Mouse (Mus musculus) left cerebral cortex, postnatal 4 days (tissue): ENCODE measurements around the gene Gm49405. TPM values are rescaled to one million over a fixed set of nuclear protein-coding genes. Genes with fewer than 3 reads are reported as not detected.
"Not testable (repeated sequence)": the region's sequence is repeated elsewhere in the genome, so short reads cannot be mapped to it uniquely, and the experiment has no call there.

ENCODE experiments used
- DNase-seq: peaks from one replicate; pipeline ENCODE4 v3.0.0-alpha.2; 2022
- intact Hi-C: fragments of 180-260 bp; cut with DNase I; formaldehyde crosslinking; loops from one replicate; pipeline ENCODE4 v1.15.1; 2025
- total RNA-seq, 2 experiments: library from RNA; stranded (reverse); gene quantifications; 2 replicates each; pipeline ENCODE4 v1.2.3; 2021

Gene Gm49405
- total RNA-seq, 2 experiments from 2014 or later = 4.1 to 4.8 TPM

DNA sequence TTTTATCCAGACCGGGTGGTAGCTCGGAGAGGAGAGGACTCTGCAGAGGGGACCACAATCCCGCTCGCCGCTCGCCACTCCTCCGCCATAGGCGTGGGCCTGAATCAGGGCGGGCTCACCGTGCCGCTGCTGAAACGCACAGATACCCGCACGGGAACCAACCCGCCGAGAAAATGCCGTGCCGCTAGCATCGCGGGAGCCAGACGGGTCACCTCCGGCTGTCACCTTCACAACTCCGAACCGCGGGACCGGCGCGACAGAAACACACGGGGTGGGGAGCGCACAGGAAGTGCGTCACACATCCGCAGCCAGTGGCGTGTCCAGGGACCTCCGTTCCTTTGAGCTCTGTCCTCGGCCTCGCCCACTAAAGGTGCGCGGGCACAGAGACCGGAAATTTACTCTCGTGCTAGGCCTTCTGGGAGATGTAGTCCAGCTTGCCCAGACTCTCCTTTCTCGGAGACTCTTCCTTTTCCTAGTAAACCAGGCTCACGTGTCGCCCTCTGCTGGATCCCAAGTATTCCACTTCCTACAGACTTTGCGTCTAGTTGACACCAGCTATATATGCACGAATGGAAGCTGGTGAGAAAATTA is 12.1 kb downstream of the Gm49405 start, which contains the start of gene Ndufv1:
Gene Ndufv1, minus strand, starts transcription at position 375 of the 591 bp plus-strand sequence.
- peak; percentile 96 for DNase-seq
- intact Hi-C loops = loop anchor here (10.0 kb wide), 1 partner anchor 202 kb away; the partner anchor contains the start of genes AC109138.7 and Clcf1

DNA sequence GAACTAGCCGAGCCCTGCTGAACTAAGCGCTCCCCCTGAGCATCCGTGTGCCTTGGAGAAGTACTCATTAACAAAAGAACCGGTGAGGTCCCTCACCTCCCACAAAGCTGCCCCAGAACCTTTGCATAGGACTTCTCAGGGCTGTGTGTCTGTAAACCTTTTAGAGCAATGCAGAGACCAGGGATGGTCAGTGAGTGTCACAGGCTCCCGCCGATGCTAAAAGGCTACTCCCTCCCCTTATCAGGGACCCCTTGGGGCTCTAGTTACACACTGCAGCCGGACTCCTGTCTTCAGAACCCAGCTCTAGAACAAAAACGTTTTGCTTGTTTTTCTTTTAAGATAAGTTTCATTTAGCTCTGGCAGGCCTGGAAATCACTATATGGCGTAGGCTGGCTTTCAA is 12.6 kb downstream of the Gm49405 start:
- DNase-seq = no peak
- intact Hi-C loops = loop anchor here (10.0 kb wide), 1 partner anchor 202 kb away; the partner anchor contains the start of genes AC109138.7 and Clcf1

DNA sequence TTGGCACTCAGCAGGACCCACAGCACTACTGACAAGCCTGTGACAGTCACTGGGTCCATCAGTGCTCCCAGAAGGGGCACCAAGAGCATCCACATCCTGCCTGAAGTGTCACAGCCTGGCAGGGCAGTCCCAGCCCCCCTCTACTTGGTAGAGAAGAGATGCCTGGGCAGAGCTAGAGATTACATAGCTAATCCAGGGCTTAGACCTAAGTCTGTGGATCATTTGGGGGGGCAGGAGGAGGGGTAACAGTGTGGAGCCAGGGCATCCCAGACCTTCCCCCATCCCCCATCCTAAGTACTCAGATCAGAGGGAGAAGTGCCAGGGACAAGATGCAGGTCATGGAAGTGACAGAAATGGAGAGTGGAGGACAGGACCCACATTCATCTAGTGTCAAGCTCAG is 14.4 kb downstream of the Gm49405 start:
- no peak for DNase-seq
- intact Hi-C loops = loop anchor here (10.0 kb wide), 1 partner anchor 200 kb away; the partner anchor contains the start of genes AC109138.7 and Clcf1

DNA sequence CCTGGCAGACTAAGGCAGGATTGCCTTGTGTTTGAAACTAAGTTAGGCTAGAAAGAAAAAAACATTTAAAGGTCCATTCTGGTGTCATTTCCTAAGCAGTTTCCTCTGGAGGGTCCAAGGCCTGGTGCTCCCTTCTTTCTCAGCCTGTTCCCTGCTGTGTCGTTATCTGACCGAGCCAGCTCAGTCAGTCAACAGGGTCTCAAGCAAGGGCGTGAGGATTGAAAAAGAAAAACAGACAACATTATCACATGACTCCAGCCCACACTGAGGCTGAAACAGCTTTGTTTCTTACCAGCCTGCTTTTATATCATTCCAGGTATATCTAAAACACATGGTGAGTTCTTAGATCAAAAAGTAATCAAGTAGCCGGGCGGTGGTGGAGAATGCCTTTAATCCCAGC is 15.2 kb downstream of the Gm49405 start:
- DNase-seq = no peak
- intact Hi-C loops = loop anchor here (10.0 kb wide), 1 partner anchor 199 kb away; the partner anchor contains the start of genes AC109138.7 and Clcf1

DNA sequence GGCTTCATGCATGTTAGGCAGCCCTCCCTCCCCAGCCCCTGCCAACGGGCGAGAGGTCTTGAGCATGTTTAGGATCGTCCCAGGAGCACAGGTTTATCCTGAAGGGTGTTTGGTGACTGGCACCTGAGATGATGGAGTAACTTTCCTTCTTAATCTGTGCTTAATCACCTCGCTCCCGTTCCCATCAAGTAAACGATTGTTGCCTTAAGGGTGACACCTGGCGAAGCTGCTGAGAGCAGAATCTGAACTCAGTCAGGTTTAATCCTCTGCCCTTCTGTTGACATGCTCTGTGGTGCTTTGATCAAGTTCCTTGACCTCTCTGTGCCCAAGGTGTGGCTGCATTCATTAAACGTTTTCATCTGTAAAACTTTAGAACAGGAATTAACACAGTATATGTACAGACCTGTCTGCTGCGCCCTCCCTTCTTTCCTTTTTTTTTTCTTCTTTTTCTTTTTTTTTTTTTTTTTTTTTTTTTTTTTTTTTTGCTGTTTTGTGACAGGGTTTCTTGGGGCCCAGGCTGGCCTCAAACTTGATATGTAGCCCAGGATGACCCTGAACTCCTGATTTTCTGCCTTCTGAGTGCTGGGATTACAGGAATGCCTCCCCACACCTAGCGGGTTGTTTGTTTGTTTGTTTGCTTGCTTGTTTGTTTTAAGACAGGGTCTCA is 17.6 kb downstream of the Gm49405 start:
- no peak for DNase-seq
- intact Hi-C loops = loop anchor here (10.0 kb wide), 1 partner anchor 197 kb away; the partner anchor contains the start of genes AC109138.7 and Clcf1

DNA sequence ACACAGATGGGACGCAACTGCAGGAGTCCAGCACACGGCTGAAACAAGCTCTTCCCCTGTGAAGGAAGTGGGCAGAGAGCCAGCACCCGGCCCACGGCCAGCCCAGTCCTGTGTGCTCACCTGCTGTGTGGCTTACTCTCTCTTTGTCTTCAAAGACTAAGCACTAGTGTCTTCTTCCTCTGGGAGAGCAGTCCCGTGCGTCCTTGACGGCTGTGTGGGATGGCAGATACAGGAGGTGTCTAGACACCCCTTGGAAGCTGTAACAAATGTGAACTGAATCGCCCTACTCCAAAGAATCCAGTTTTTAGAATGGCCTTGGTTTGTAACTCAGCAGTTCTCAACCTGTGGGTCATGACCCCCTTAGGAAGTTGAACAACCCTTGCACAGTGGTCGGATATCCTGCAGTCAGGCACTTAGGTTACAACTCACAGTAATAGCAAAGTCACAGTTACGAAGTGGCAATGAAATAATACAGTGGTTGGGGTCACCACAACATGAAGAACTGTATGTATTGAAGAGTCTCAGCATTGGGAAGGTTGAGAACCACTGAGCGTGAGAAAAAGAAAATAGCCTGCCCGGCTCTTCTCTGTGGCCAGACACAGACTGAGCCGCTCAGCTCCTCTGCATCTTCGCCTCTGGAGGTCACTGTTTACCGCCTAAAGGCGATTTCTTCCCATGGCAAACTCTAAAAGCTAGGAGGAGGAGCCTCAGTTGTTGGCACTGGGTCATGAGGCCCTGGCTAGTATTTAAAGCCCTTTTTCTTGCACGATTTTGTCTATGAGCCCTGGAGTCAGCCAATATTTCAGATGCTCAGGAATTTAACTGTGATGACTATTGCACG is 18.5 kb downstream of the Gm49405 start:
- peak; percentile 79 for DNase-seq
- intact Hi-C loops = loop anchor here (10.0 kb wide), 1 partner anchor 196 kb away; the partner anchor contains the start of genes AC109138.7 and Clcf1

DNA sequence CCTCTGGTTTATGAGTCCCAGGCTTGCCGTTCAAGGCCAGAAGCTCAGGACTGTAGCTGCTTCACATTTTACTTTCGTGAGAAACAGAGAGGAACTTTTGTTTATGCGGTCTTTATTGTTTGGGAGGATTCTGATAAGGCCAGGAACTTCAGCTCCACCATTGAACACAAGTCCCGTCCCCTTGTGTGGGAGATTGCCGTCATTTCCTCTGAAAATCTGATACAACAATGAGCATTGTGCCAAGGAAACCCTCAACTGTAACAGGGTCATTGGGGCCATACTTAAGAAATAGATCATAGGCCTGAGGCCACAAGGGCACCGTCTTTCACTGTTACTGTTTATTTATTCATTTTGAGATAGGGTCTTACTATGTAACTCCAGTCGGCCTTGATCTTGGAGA is 22.8 kb downstream of the Gm49405 start:
- DNase-seq = no peak
- intact Hi-C loops = no loop called here

DNA sequence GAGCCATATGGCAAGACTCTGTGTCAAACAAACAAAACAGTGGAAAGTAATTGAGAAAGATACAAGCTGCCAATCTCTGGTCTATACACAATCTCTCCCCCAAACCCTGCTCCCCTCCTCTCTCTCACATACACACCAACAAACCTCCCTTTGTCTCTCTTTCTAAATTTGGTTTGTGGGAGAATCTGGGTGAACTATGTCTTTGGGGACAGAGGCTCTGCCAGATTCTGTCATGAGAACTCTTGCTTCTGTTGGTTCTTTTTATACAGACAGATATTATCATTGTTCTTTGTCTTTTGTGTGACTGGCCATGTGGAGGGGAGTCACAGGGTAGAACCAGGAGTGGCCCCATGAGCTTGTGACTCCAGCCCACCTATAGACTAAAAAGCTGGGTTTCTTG is 27.1 kb downstream of the Gm49405 start:
- no peak for DNase-seq
- intact Hi-C loops = no loop called here

DNA sequence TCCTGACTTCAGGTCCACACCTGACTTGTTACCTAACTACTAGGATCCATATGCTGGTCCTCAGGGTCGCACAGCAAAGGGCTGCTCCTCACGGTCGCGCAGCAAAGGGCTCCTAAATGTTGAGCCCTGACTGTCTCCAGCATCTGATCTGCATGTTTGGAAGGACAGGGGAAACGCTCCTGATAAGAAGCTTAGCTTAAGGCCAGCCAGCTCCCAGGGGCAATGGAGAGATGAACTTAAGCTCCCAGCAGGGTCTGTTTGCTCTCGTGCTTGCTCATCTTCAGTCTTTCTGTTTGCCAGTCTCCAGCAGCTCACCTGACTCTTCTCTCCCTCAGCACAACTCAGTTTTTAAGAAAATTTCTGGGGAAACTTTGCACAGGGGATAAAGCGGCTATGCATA is 32.2 kb downstream of the Gm49405 start:
- DNase-seq = no peak
- intact Hi-C loops = no loop called here

DNA sequence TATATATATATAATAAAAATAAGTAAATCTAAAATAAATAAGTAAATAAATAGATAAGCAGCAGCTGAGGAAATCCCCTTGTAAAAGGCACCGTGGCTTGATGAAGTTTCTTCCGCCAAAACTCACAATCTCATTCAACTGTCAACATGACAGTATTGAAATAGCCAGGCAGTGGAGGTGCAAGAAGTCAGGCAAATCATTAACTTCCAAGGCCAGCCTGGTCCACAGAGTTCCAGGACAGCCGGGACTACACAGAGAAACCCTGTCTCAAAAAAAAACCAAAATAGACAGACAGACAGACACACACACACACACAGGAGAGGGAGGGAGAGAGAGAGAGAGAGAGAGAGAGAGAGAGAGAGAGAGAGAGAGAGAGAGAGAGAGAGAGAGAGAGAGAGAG is 32.9 kb downstream of the Gm49405 start:
- DNase-seq = no peak

DNA sequence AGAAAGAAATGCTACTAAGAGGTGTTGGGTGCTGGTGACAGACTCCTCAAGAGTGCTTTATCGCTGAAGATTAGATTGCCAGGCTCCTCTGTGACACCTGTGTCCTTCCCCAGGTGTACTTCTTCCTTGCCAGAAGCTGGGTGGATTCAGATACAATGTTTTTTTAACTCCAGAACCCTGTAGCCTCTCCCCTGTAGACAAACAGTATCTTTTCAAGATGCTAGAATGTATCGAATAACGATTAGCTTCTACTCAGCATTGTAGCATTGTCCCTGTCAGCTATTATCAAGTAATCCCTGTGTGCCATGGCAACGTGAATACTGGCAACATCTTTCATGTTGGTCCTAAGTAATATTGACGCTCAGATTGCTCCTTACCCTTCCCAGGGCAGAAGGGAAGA is 33.3 kb downstream of the Gm49405 start:
- DNase-seq = no peak
- intact Hi-C loops = no loop called here

More for the DNA sequence above, 32.9 kb downstream of the Gm49405 start:
- intact Hi-C loops = no loop called here

DNA sequence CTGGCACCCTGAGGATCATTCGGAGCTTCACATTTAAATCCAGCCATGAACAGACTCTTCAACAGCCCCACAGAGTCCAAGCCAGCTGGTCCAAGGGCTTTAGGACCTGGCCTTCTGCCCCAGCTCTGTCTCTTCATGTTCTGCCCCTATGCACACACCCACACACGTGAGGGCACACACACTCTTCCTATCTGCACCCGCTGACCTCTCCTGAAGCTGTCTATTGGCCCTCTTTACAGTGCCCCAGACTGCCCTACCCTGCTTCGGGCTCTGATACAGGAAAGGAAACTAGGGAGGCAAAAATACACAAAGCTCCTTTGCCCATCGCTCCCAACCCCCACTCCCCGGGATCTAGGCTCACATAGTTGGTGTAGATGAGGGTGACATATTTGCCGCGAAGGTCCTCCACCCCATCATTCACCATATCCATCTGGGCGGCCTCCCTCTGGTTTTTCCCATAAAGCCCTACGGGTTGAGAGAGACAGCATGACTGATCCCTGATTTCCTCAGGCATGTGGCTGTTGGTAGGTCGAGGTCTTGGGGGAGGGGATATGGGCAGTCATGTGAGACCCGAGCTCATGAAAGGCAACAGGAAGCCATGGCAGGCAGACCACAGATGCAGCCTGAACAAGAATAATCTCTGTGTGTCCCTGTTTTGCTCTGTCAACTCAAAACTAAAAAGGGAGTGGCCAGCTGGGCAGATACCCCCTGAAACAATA is 36.1 kb downstream of the Gm49405 start:
- no peak for DNase-seq
- intact Hi-C loops = no loop called here

DNA sequence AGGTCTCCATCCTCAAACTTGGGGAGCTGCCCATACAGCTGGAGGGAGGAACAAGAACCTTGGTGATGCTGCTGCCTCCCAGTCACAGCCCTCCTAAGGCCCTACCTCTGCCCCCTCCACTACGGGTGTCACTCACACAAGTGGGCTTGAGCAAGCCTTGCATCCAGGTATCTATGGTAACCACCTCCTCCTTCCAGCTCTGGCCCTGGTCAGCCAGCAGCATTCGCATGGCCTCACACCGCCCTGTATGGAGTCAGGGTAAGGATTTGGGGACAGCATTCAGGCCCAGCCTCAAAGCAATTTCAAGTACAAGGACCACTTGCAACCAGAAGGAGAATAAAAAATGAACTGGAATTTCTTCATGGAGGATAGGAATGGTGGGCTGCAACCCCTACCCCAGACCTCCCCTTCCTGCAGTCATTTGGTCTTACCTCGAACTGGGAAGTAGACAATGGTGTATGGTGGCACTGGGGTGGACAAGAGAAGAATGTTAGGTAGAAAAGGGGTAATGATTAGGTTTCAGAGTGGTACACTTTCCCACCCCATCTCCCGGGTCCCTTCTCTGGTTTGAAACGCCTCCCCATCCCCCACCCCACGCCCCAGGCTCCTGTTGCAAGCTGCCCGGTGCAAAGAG is 36.8 kb downstream of the Gm49405 start:
- intact Hi-C loops, DNase-seq: not testable (repeated sequence)

DNA sequence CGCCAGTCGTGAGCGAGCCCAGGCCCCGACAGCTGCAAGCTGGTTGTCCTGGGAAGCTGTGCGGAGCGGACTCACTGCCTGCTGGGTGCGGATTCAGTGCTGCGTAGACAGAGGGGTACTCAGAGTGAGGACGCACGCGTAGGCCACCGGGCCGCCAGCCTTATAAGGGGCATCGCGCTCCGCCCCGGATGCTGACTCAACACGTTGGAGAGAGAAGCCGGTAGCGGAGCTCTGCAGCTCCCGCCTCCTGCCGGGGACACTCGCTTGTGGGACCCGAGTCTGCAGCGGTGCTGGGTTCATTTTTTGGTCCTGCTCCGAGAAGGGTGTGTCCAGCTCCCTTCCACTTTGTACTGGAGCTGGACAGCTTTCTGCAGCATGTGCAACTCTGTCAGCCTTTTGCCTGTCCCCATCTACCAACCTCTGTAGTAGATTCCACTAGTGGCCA is 37.4 kb downstream of the Gm49405 start, which contains the start of gene Gstp1:
Gene Gstp1, minus strand, starts transcription at position 198 of the 445 bp plus-strand sequence.
- intact Hi-C loops = no loop called here
- DNase-seq = peak; percentile 82

DNA sequence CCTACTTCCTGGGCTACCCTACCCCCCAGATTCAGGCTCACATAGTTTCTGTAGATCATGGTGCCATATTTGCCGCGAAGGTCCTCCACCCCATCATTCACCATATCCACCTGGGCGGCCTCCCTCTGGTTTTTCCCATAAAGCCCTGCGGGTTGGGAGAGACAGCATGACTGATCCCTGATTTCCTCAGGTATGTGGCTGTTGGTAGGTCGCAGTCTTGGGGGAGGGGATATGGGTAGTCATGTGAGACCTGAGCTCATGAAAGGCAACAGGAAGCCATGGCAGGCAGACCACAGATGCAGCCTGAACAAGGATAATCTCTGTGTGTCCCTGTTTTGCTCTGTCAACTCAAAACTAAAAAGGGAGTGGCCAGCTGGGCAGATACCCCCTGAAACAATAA is 40.5 kb downstream of the Gm49405 start:
- DNase-seq, intact Hi-C loops: not testable (repeated sequence)

DNA sequence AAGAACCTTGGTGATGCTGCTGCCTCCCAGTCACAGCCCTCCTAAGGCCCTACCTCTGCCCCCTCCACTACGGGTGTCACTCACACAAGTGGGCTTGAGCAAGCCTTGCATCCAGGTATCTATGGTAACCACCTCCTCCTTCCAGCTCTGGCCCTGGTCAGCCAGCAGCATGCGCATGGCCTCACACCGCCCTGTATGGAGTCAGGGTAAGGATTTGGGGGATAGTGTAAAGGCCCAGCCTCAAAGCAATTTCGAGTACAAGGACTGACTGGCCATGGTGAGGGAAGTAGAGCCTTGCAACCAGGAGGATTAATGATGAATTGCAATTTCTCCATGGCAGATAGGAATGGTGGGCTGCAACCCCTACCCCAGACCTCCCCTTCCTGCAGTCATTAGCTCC is 41.1 kb downstream of the Gm49405 start:
- intact Hi-C loops, DNase-seq: not testable (repeated sequence)

DNA sequence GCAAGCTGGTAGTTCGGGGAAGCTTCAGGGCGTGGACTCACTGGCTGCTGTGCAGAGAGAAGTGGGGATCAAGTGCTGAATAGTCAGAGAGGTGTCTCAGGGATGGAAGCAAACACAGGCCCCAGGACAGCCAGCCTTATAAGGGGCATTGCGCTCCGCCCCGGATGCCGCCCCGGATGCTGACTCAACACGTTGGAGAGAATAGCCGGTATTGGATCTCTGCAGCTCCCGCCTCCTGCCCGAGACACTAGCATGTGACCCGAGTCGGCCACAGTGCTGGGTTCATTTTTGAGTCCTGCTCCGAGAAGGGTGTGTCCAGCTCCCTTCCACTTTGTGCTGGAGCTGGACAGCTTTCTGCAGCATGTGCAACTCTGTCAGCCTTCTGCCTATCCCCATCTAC is 41.7 kb downstream of the Gm49405 start:
- DNase-seq = no peak
- intact Hi-C loops = no loop called here

DNA sequence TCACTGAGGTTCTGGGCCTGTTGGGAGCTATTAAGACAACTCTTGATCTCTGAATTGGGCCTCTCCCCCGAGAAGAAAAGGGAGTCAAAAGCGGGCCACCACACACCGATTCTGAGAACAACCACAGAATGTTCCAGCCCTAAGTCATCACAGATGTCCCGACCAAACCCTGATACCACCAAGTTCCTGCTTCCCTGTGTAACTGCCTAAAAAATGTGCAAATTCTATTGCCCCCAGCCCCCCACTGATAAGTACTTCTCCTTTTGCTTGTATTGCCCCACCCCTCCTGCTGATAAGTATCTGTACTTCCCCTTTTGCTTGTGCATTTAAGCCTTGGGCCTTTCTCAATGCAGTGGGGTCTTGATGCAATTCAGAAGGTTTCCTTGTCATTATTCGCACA is 43.7 kb downstream of the Gm49405 start:
- intact Hi-C loops, DNase-seq: not testable (repeated sequence)

DNA sequence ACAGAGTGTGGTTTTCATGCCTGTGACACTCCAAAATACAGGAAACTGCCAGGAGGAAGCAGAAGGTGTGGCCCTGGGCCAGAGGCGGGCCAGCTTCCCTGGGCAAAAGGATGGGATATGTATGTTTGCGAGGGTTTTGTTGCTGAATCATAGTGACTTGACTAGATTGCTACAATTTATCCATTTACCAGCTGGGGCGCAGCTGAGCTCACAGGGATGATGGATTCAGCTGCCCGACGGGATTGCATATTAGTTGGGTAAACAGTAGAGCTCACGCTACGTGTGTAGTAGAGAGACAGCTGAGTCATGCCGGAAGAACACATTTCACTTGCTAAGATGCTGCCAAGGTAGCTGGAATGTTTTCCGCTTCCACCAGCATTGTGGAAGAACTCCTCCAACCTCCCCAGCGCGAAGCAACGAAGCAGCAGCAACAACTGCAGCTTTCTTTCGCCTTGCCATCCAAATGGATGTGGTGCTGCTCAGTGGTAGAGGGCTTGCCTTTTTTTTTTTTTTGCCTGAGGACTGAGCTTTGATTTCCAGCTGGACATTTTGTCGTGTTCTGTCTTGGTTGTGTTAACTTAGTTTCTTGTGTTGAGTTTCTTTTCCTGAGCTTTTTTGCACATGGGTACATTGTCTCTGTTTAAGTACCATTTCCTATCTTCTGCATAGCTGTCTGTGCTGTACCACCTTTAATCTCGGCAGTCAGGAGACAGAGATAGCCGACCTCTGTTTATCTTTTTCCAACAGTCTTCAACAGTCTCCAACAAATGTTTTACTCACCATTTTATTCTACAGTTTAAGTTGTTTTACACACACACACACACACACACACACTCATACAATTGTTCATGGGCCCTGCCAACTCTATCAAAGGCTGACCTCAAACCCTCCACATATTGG is 45.8 kb downstream of the Gm49405 start, which contains the start of gene Gstp2:
Gene Gstp2, minus strand, starts transcription at position 58 of the 900 bp plus-strand sequence.
- intact Hi-C loops = no loop called here
- DNase-seq = peak; percentile 62
